Mouse (Mus musculus): Measurements from ENCODE around the gene Itprip. TPM values are rescaled to one million over a fixed set of nuclear protein-coding genes. Genes with fewer than 3 reads are reported as not detected.
"Not testable (repeated sequence)": the region's sequence is repeated elsewhere in the genome, so short reads cannot be mapped to it uniquely, and the experiment has no call there.

The Itprip gene
- polyA plus RNA-seq, 1 experiment from 2014 or later, result 8.8 TPM

DNA sequence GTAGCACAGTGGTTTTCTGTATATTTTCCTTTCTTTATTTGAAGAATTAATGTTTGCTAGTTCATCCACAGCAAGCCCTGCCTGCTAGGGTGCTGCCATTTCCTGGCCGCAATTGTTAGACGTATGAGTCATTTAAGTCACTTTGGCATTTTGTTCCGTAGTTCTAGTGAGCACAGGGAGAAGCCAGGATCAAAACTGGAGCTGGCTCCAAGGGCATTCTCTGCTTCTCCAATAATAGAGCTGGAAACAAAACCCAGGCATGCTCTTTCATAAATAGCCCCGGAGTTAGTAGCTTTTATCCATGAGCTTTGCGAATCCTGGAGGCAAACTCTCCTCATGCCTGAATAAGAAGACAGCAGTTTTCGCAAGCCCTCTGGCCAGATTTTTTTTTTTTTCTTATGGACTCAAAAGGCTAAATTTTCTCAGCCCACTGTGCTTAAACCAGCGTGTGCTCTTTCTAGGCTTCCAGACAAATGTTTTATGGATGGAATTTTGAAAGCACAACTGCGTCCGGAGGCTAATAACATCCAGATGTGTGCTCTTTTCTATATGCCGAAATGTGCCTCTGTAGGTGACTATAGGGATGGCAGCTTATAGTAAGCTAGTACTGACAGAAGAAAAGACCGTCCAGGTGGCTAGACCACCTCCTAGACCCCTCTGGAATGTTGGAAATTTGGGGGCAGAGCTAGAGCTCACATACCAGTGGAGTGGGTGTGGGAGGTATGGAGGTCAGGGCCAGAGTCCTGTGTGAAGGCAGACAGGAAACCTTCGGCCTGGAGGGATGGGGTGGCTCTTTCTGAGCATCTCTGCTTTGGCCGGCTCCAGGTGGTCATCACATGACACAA lies 64.9 kb downstream of the Itprip start:
- 16% methylated on average over 13 of the region's 13 CpGs for WGBS
- no peak overlapping the region; the same call in 1 of the 2 replicates for H3K27ac ChIP-seq (ENCODE audit: low read length)
- peak overlapping the region; percentile 89 for H3K9ac ChIP-seq (ENCODE audit: low read depth, low read length)
- H3K4me2 ChIP-seq (ENCODE audit: low read depth, low read length), result peak overlapping the region; percentile 91
- H3K4me3 ChIP-seq (ENCODE audit: low read length), result peak overlapping the region; percentile 87
- no peaks in the 10 kb centered on the region for H3K9me3 ChIP-seq (ENCODE audit: control insufficient read depth, low read length)
- H3K4me1 ChIP-seq (ENCODE audit: control insufficient read depth, insufficient read depth, low read length), result 0 out of 2 replicates have a peak, but pooled peaks cover 7% of the 10 kb centered on the region
- no peaks in the 10 kb centered on the region for H3K27me3 ChIP-seq (replicated peaks; ENCODE audit: control insufficient read depth, insufficient read depth, low read length)
- ATAC-seq, result peak; percentile 68
- H3K36me3 ChIP-seq (ENCODE audit: control insufficient read depth, insufficient read depth, low read length), result no peaks in the 10 kb centered on the region

DNA sequence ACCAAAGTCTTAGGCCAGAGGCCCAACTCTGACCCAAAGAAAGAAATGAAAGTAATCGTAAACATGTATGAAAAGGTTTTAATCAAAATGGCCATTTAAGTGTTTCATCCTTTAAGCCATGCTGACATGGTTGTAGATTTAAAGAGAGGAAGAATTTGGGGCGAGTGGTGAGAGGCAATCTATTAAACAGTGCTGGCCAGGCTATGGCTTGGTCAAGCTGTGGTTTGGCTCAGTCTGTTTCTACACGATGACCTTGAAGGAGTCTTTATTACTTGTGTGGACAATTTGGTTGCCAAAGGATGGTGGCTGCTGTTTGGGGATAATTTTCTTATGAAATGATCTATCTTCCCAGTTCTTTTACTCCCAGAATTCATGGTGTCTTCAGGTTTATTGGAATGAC lies 66.0 kb downstream of the Itprip start:
- H3K9ac ChIP-seq (ENCODE audit: low read depth, low read length), result no peak overlapping the region
- no peak overlapping the region for H3K27ac ChIP-seq (ENCODE audit: low read length)
- H3K36me3 ChIP-seq (ENCODE audit: control insufficient read depth, insufficient read depth, low read length), result no peaks in the 10 kb centered on the region
- H3K4me3 ChIP-seq (ENCODE audit: low read length), result no peak overlapping the region
- H3K27me3 ChIP-seq (replicated peaks; ENCODE audit: control insufficient read depth, insufficient read depth, low read length), result no peaks in the 10 kb centered on the region
- ATAC-seq, result no peak
- WGBS, result 84% methylated on average over 3 of the region's 3 CpGs
- H3K4me1 ChIP-seq (ENCODE audit: control insufficient read depth, insufficient read depth, low read length), result 0 out of 2 replicates have a peak, but pooled peaks cover 7% of the 10 kb centered on the region
- H3K4me2 ChIP-seq (ENCODE audit: low read depth, low read length), result no peak overlapping the region
- no peaks in the 10 kb centered on the region for H3K9me3 ChIP-seq (ENCODE audit: control insufficient read depth, low read length)

DNA sequence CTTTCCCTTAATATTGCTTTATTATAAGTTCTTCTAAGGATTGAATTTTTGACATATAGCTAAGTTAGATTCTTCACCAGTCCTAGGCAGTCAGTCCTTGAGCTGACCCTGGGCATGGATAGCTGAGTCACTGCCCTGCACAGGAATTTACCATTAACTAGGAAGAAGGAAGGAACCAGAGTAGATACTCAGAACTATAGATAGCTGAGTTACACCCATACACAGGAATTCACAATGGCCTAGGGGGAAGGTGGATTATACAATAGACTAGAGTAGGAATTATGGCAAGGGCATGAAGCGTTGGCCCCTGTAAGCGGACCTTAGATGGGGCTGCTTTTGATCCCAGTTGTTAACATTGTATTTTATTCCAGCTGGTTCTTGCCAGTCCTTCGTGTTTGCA lies 67.0 kb downstream of the Itprip start:
- H3K27me3 ChIP-seq (replicated peaks; ENCODE audit: control insufficient read depth, insufficient read depth, low read length); H3K4me1 ChIP-seq (ENCODE audit: control insufficient read depth, insufficient read depth, low read length); ATAC-seq; H3K4me2 ChIP-seq (ENCODE audit: low read depth, low read length); H3K27ac ChIP-seq (ENCODE audit: low read length); H3K36me3 ChIP-seq (ENCODE audit: control insufficient read depth, insufficient read depth, low read length); H3K9me3 ChIP-seq (ENCODE audit: control insufficient read depth, low read length); H3K9ac ChIP-seq (ENCODE audit: low read depth, low read length); H3K4me3 ChIP-seq (ENCODE audit: low read length): not testable (repeated sequence)
- whole genome bisulfite sequencing, result 79% methylated on average over 3 of the region's 3 CpGs

DNA sequence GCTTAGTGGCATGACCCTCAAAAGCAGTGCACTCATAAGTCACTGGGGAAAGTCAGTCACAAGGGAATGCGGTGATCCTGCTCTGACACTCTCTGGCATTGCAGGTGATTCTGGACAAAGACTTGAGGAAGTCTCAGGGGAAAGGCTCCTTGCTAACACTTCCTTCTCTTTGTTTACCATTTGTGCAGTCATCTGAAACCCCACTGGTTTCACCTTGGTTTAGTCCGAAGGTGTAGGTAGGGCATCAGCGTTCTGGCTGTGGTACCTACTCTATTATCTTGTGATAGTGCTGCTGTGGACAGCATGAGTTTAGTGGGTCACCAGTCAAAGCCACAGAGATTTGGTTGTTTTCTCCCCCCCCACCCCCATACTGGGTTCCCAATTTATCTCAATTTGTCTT lies 69.4 kb downstream of the Itprip start:
- no peaks in the 10 kb centered on the region for H3K27me3 ChIP-seq (replicated peaks; ENCODE audit: control insufficient read depth, insufficient read depth, low read length)
- no peaks in the 10 kb centered on the region for H3K9me3 ChIP-seq (ENCODE audit: control insufficient read depth, low read length)
- no peak overlapping the region for H3K27ac ChIP-seq (ENCODE audit: low read length)
- H3K4me3 ChIP-seq (ENCODE audit: low read length), result no peak overlapping the region
- 84% methylated on average over 3 of the region's 3 CpGs for WGBS
- no peaks in the 10 kb centered on the region for H3K36me3 ChIP-seq (ENCODE audit: control insufficient read depth, insufficient read depth, low read length)
- H3K9ac ChIP-seq (ENCODE audit: low read depth, low read length), result no peak overlapping the region
- no peak overlapping the region for H3K4me2 ChIP-seq (ENCODE audit: low read depth, low read length)
- no peak for ATAC-seq
- H3K4me1 ChIP-seq (ENCODE audit: control insufficient read depth, insufficient read depth, low read length), result 0 out of 2 replicates have a peak, but pooled peaks cover 7% of the 10 kb centered on the region

Small RNA genes lying within 50 kb of the gene (microRNA-seq; reads per million reads assigned to microRNA genes)
- not detected for gene Gm22240

Other genes with a start within 250 kb of the Itprip start
- gene Col17a1, start 227.2 kb downstream of the Itprip start, polyA plus RNA-seq (2015; fragmentation: Nextera tagmentation; extraction: Ambion mirVana), result 0.42 and 0.58 TPM in 2 replicates
- 187 and 188 TPM in 2 replicates for gene Sfr1, start 187.6 kb downstream of the Itprip start, polyA plus RNA-seq (2015; fragmentation: Nextera tagmentation; extraction: Ambion mirVana)
- 588 and 626 TPM in 2 replicates for gene Gsto1, start 64.3 kb downstream of the Itprip start, polyA plus RNA-seq (2015; fragmentation: Nextera tagmentation; extraction: Ambion mirVana)
- gene Gsto2, start 53.8 kb downstream of the Itprip start, polyA plus RNA-seq (2015; fragmentation: Nextera tagmentation; extraction: Ambion mirVana), result 0.68 and 1.2 TPM in 2 replicates
- gene Cfap43, start within 50 bp of the Itprip start, polyA plus RNA-seq (2015; fragmentation: Nextera tagmentation; extraction: Ambion mirVana), result 0.11 and 0.15 TPM in 2 replicates
- not detected in 2 replicates for gene Cfap58, start 18.4 kb upstream of the Itprip start, polyA plus RNA-seq (2015; fragmentation: Nextera tagmentation; extraction: Ambion mirVana)